Mouse (Mus musculus) thymus, adult 2 months (tissue): ENCODE data around the gene Macrod2. TPM values are rescaled to one million over a fixed set of nuclear protein-coding genes. Genes with fewer than 3 reads are reported as not detected.

Experiments used
- DNase-seq: peaks from one replicate; pipeline ENCODE4 v3.0.0; 2021
- H3K27ac ChIP-seq: fragments of 200-500 bp; 2 replicates; pipeline ENCODE4 v1.5.1; 2012; ENCODE audit warnings: low read length, control low read depth; ENCODE audit not compliant: control insufficient read depth, insufficient read depth
- H3K27me3 ChIP-seq: fragments of 200-500 bp; 2 replicates; pipeline ENCODE4 v1.6.1; 2012; ENCODE audit warnings: mild to moderate bottlenecking, low read length, moderate library complexity, mixed read lengths; ENCODE audit not compliant: control insufficient read depth, insufficient read depth
- H3K36me3 ChIP-seq: fragments of 200-500 bp; 2 replicates; pipeline ENCODE4 v1.6.1; 2012; ENCODE audit warnings: mild to moderate bottlenecking, low read length, moderate library complexity; ENCODE audit not compliant: control insufficient read depth, insufficient read depth
- H3K4me1 ChIP-seq: fragments of 200-500 bp; replicated peaks from 2 replicates; pipeline ENCODE4 v1.6.1; 2012; ENCODE audit warnings: low read length; ENCODE audit not compliant: control insufficient read depth, insufficient read depth
- H3K4me3 ChIP-seq: fragments of 200-500 bp; 2 replicates; pipeline ENCODE4 v1.5.1; 2012; ENCODE audit warnings: mild to moderate bottlenecking, low read length, control low read depth, moderate library complexity; ENCODE audit not compliant: control insufficient read depth, insufficient read depth
- CTCF ChIP-seq: fragments of 200-500 bp; IDR thresholded peaks from 2 replicates; pipeline ENCODE4 v1.5.1; 2012; ENCODE audit warnings: mild to moderate bottlenecking, control low read depth, low read length, moderate library complexity, borderline replicate concordance; ENCODE audit not compliant: control insufficient read depth, poor library complexity, insufficient read depth; ENCODE audit errors: extremely low read depth
- POLR2A ChIP-seq: fragments of 200-500 bp; IDR thresholded peaks from 2 replicates; pipeline ENCODE4 v1.6.1; 2012; ENCODE audit warnings: mild to moderate bottlenecking, low read length, control low read depth, moderate library complexity; ENCODE audit not compliant: control insufficient read depth, poor library complexity, insufficient read depth; ENCODE audit errors: extremely low read depth
- whole genome bisulfite sequencing: fragments of 180-500 bp; shearing (Covaris S2); methylation state at CpG from one replicate; pipeline ENCODE4 v1.1.7; 2018; 5-methylcytosine and 5-hydroxymethylcytosine counted together
- polyA plus RNA-seq: library from polyadenylated mRNA; depleted of rRNA; stranded (reverse); fragments of >200 nt; gene quantifications from 2 replicates; pipeline ENCODE4 v1.2.3, GENCODE M21; 2012

The Macrod2 gene
- polyA plus RNA-seq, 1 experiment = 2.3 TPM

GRCm38 (mm10) chr2:141700759-141701452 is 1305.8 kb downstream of the Macrod2 start:
- TF ChIP-seq POLR2A = no peak
- TF ChIP-seq CTCF = no peak
- no peak overlapping the region for H3K27ac ChIP-seq

GRCm38 (mm10) chr2:141711785-141712184 is 1316.7 kb downstream of the Macrod2 start:
- Histone ChIP-seq H3K36me3 (no peaks in the 10 kb centered on the region), H3K4me3 (no peak overlapping the region), H3K27ac (no peak overlapping the region), H3K27me3 (no peaks in the 10 kb centered on the region), H3K4me1 (no peaks in the 10 kb centered on the region)
- DNase-seq = no peak
- 91% methylated on average over 2 of the region's 2 CpGs for WGBS
- no peak for TF ChIP-seq CTCF
- no peak for TF ChIP-seq POLR2A

More at GRCm38 (mm10) chr2:141700759-141701452, 1305.8 kb downstream of the Macrod2 start:
- no peak for DNase-seq
- Histone ChIP-seq H3K36me3 (no peaks in the 10 kb centered on the region), H3K4me1 (no peaks in the 10 kb centered on the region), H3K27me3 (no peaks in the 10 kb centered on the region), H3K4me3 (no peak overlapping the region)
- WGBS = 81% methylated on average over 7 of the region's 7 CpGs

- H3K36me3 ChIP-seq = no peaks in the 10 kb centered on the region
- H3K27ac ChIP-seq = no peak overlapping the region
- no peaks in the 10 kb centered on the region for H3K27me3 ChIP-seq
- H3K4me3 ChIP-seq = no peak overlapping the region
- no peak for TF ChIP-seq CTCF
- no peak for TF ChIP-seq POLR2A
- no peak for DNase-seq
- H3K4me1 ChIP-seq = no peaks in the 10 kb centered on the region
- WGBS = 91% methylated on average over 4 of the region's 4 CpGs
Observed at GRCm38 (mm10) chr2:141712265-141712664, 1317.2 kb downstream of the Macrod2 start.

GRCm38 (mm10) chr2:141715061-141715460 is 1320.0 kb downstream of the Macrod2 start:
- H3K27me3 ChIP-seq = no peaks in the 10 kb centered on the region
- H3K4me3 ChIP-seq = no peak overlapping the region
- no peak overlapping the region for H3K27ac ChIP-seq
- no peaks in the 10 kb centered on the region for H3K36me3 ChIP-seq
- WGBS = 84% methylated on average over 3 of the region's 3 CpGs
- no peak for TF ChIP-seq POLR2A
- no peak for TF ChIP-seq CTCF
- DNase-seq = no peak
- no peaks in the 10 kb centered on the region for H3K4me1 ChIP-seq

GRCm38 (mm10) chr2:141722531-141722930 is 1327.4 kb downstream of the Macrod2 start:
- no peak for TF ChIP-seq CTCF
- TF ChIP-seq POLR2A = no peak
- no peaks in the 10 kb centered on the region for H3K27me3 ChIP-seq
- WGBS = 85% methylated on average over 3 of the region's 3 CpGs
- no peak overlapping the region for H3K27ac ChIP-seq
- H3K4me3 ChIP-seq = no peak overlapping the region
- no peaks in the 10 kb centered on the region for H3K4me1 ChIP-seq
- DNase-seq = no peak
- H3K36me3 ChIP-seq = no peaks in the 10 kb centered on the region

- Histone ChIP-seq H3K36me3 (no peaks in the 10 kb centered on the region), H3K4me1 (no peaks in the 10 kb centered on the region), H3K27me3 (no peaks in the 10 kb centered on the region), H3K27ac (no peak overlapping the region), H3K4me3 (no peak overlapping the region)
- no peak for TF ChIP-seq CTCF
- no peak for TF ChIP-seq POLR2A
- WGBS = 83% methylated on average over 4 of the region's 4 CpGs
- no peak for DNase-seq
Observed at GRCm38 (mm10) chr2:141728998-141729397, 1333.9 kb downstream of the Macrod2 start.
